Mouse (Mus musculus): ENCODE data around the gene Gucy2e. TPM values are rescaled to one million over a fixed set of nuclear protein-coding genes. Genes with fewer than 3 reads are reported as not detected.

Gucy2e gene
- polyA plus RNA-seq, 2 experiments: not detected

DNA sequence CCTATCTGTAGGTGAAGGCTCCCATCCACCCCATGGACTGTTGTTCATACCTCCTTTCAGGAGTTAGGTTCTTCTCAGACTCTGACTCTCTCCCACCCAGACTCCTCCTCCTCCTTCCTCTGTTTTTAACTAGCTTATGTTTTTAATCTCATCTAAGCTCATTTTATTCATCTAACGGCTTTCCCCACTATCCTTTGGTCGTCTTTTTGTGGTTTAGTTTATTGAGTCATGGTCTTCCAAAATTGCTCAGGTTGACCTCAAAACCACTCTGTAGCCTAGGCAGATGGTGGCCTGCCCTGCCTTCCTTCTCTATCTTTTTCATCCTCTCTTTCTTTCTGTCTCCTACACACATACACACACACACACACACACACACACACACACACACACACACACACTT, 3.7 kb downstream of the Gucy2e start:
- DNase-seq (ENCODE audit: low read depth in 3 of 3, low spot score in 3 of 3) (no peak), ATAC-seq (ENCODE audit: insufficient read depth) (no peak)
- Histone ChIP-seq H3K4me1 (replicated peaks; ENCODE audit: control insufficient read depth in 2 of 2, insufficient read depth in 2 of 2, low read length in 1 of 2) (peaks cover 0 to 4% of the 10 kb centered on the region in 2 experiments; a peak in 2 of 4 replicates), H3K4me2 (ENCODE audit: low read depth) (no peak overlapping the region), H3K9me3 (ENCODE audit: control insufficient read depth, low read length) (no peaks in the 10 kb centered on the region), H3K4me3 (ENCODE audit: insufficient read depth in 1 of 2, low read depth in 2 of 2, low read length in 2 of 2) (no peak overlapping the region), H3K36me3 (replicated peaks; ENCODE audit: control insufficient read depth, insufficient read depth, low read depth) (no peaks in the 10 kb centered on the region), H3K27me3 (ENCODE audit: control insufficient read depth, insufficient read depth, low read length) (peaks cover 36% of the 10 kb centered on the region), H3K9ac (replicated peaks) (no peak overlapping the region), H3K27ac (no peak overlapping the region)
- WGBS (ENCODE audit: insufficient replicate concordance): 32% methylated on average over 2 of the region's 2 CpGs
- TF ChIP-seq CTCF (IDR thresholded peaks at IDR 0.05; ENCODE audit: low read depth): no peak
- no peak for TF ChIP-seq EP300 (IDR thresholded peaks at IDR 0.05; ENCODE audit: low read depth)

DNA sequence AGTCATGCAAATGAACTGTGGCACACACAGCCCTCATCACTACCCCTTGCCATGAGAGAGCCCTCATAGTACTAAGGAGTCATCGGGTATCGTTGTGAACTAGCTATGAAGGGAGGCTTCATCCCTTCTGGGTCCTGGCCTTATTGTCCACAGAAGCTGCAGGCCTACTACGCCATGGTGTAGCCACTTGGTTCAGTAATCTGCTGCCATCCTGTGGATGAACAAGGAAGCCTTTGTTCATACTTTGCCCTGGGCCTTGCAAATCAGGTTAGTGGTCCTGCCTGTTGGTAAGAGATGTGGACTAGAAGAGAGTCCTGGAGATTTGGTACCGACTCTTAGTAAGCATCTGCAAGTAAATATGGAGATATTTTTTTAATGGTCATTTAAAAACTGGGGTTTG, 6.4 kb downstream of the Gucy2e start:
- Histone ChIP-seq H3K9me3 (ENCODE audit: control insufficient read depth, low read length) (no peaks in the 10 kb centered on the region), H3K27ac (no peak overlapping the region), H3K36me3 (replicated peaks; ENCODE audit: control insufficient read depth, insufficient read depth, low read depth) (no peaks in the 10 kb centered on the region), H3K4me1 (replicated peaks; ENCODE audit: control insufficient read depth in 2 of 2, insufficient read depth in 2 of 2, low read length in 1 of 2) (peaks cover 0 to 4% of the 10 kb centered on the region in 2 experiments; a peak in 2 of 4 replicates), H3K9ac (replicated peaks) (no peak overlapping the region), H3K4me2 (ENCODE audit: low read depth) (no peak overlapping the region), H3K27me3 (ENCODE audit: control insufficient read depth, insufficient read depth, low read length) (peaks cover 10% of the 10 kb centered on the region), H3K4me3 (ENCODE audit: insufficient read depth in 1 of 2, low read depth in 2 of 2, low read length in 2 of 2) (no peak overlapping the region)
- ATAC-seq (ENCODE audit: insufficient read depth) (no peak), DNase-seq (ENCODE audit: low read depth in 3 of 3, low spot score in 3 of 3) (no peak)
- no peak for TF ChIP-seq EP300 (IDR thresholded peaks at IDR 0.05; ENCODE audit: low read depth)
- TF ChIP-seq CTCF (IDR thresholded peaks at IDR 0.05; ENCODE audit: low read depth): peak; percentile 14; the same call in 1 of the 2 replicates
- WGBS (ENCODE audit: insufficient replicate concordance): 62% methylated on average over 4 of the region's 4 CpGs

DNA sequence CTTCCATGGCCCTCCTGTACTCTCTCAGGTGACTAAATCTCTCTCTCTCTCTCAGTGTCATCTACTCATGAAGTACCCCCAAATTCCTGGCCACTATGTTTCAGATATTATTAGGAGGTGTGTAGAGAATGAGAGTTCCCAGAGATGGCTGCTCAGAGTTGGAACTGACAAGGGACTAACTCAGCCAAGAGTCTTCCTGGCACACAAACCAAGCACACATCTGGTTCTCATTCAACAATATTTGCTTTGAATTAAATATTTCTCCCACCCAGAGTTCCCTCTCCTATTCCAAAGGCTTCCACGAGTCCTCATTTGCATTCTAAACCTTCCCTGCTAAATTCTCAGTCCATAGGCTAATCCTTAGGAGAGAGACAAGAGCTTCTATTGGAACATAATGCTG, 11.1 kb downstream of the Gucy2e start:
- no peak overlapping the region for H3K4me3 ChIP-seq (ENCODE audit: insufficient read depth in 1 of 2, low read depth in 2 of 2, low read length in 2 of 2)
- H3K9ac ChIP-seq (replicated peaks): no peak overlapping the region
- DNase-seq (ENCODE audit: low read depth in 3 of 3, low spot score in 3 of 3) (no peak), ATAC-seq (ENCODE audit: insufficient read depth) (no peak)
- H3K36me3 ChIP-seq (replicated peaks; ENCODE audit: control insufficient read depth, insufficient read depth, low read depth): no peaks in the 10 kb centered on the region
- 32% methylated on average over 1 of the region's 1 CpGs for WGBS (ENCODE audit: insufficient replicate concordance)
- TF ChIP-seq EP300 (IDR thresholded peaks at IDR 0.05; ENCODE audit: low read depth) (no peak), CTCF (IDR thresholded peaks at IDR 0.05; ENCODE audit: low read depth) (no peak)
- H3K9me3 ChIP-seq (ENCODE audit: control insufficient read depth, low read length): no peaks in the 10 kb centered on the region
- no peaks in the 10 kb centered on the region for H3K4me1 ChIP-seq (replicated peaks; ENCODE audit: control insufficient read depth in 2 of 2, insufficient read depth in 2 of 2, low read length in 1 of 2)
- no peak overlapping the region for H3K27ac ChIP-seq
- H3K27me3 ChIP-seq (ENCODE audit: control insufficient read depth, insufficient read depth, low read length): no peaks in the 10 kb centered on the region; the same call in 1 of the 2 replicates
- no peak overlapping the region for H3K4me2 ChIP-seq (ENCODE audit: low read depth)

DNA sequence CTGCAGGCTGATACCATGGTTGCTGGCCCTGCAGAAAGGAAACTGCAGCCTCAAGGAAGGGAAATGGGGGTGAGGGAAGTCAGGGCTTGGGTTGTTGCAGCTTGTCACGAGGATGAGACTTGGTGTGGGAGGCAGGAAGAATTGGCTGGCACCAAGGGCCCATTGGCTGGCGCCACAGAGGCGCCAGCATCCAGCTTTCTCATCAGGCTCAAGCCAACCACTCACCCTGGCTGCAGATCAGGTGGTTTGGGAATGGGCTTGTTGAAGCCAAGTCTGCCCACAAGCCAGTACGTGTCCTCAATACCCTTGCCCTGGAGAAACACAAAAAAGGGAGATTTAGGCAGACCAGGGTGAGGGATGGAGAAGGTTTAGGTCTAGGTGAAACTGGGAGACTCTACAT, 13.7 kb downstream of the Gucy2e start:
- ATAC-seq (ENCODE audit: insufficient read depth) (no peak), DNase-seq (ENCODE audit: low read depth in 3 of 3, low spot score in 3 of 3) (no peak)
- H3K9me3 ChIP-seq (ENCODE audit: control insufficient read depth, low read length): no peaks in the 10 kb centered on the region
- no peak overlapping the region for H3K4me2 ChIP-seq (ENCODE audit: low read depth)
- no peak for TF ChIP-seq CTCF (IDR thresholded peaks at IDR 0.05; ENCODE audit: low read depth)
- no peak for TF ChIP-seq EP300 (IDR thresholded peaks at IDR 0.05; ENCODE audit: low read depth)
- WGBS (ENCODE audit: insufficient replicate concordance): 49% methylated on average over 4 of the region's 4 CpGs
- no peaks in the 10 kb centered on the region; the same call in 1 of the 2 replicates for H3K27me3 ChIP-seq (ENCODE audit: control insufficient read depth, insufficient read depth, low read length)
- no peaks in the 10 kb centered on the region for H3K36me3 ChIP-seq (replicated peaks; ENCODE audit: control insufficient read depth, insufficient read depth, low read depth)
- H3K4me1 ChIP-seq (replicated peaks; ENCODE audit: control insufficient read depth in 2 of 2, insufficient read depth in 2 of 2, low read length in 1 of 2): no peaks in the 10 kb centered on the region
- H3K9ac ChIP-seq (replicated peaks): no peak overlapping the region
- H3K4me3 ChIP-seq (ENCODE audit: insufficient read depth in 1 of 2, low read depth in 2 of 2, low read length in 2 of 2): no peak overlapping the region
- H3K27ac ChIP-seq: no peak overlapping the region

DNA sequence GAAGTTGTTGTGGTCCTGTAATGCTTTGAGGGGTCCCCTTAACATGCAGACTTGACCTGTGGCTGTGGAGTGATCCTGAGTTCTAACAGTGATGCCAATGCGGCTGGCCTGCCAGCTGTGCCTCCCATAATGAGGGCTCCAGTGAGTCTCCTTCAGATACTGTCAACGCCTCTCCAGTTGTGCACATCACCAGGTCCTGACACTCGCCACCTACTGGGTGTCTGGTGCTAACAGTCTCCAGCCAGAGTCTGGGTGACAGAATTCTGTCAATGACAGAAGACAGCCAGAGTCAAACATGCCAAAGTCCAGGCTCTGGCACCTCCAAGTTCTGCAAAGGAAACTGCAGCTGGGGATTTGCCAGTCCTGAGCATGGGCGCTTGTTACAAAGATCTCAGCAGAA, 15.8 kb downstream of the Gucy2e start:
- Histone ChIP-seq H3K36me3 (replicated peaks; ENCODE audit: control insufficient read depth, insufficient read depth, low read depth) (no peaks in the 10 kb centered on the region), H3K9me3 (ENCODE audit: control insufficient read depth, low read length) (no peaks in the 10 kb centered on the region), H3K27me3 (ENCODE audit: control insufficient read depth, insufficient read depth, low read length) (no peaks in the 10 kb centered on the region), H3K27ac (no peak overlapping the region), H3K9ac (replicated peaks) (no peak overlapping the region), H3K4me3 (ENCODE audit: insufficient read depth in 1 of 2, low read depth in 2 of 2, low read length in 2 of 2) (no peak overlapping the region), H3K4me2 (ENCODE audit: low read depth) (no peak overlapping the region), H3K4me1 (replicated peaks; ENCODE audit: control insufficient read depth in 2 of 2, insufficient read depth in 2 of 2, low read length in 1 of 2) (no peaks in the 10 kb centered on the region)
- TF ChIP-seq EP300 (IDR thresholded peaks at IDR 0.05; ENCODE audit: low read depth): no peak
- TF ChIP-seq CTCF (IDR thresholded peaks at IDR 0.05; ENCODE audit: low read depth): peak; percentile 20; the same call in 1 of the 2 replicates
- no peak for DNase-seq (ENCODE audit: low read depth in 3 of 3, low spot score in 3 of 3)
- no peak for ATAC-seq (ENCODE audit: insufficient read depth)
- WGBS (ENCODE audit: insufficient replicate concordance): 53% methylated on average over 4 of the region's 4 CpGs
